Mouse (Mus musculus) activated CD4-positive, CD25-positive, alpha-beta regulatory T cell, adult 4 months (primary cell): ENCODE measurements around the gene Mesp1. TPM values are rescaled to one million over a fixed set of nuclear protein-coding genes. Genes with fewer than 3 reads are reported as not detected.

Source experiments
- polyA plus RNA-seq, 2 experiments: library from polyadenylated mRNA; unstranded; fragments of 100-300 nt; shearing (Covaris generic); gene quantifications; one replicate each; pipeline ENCODE4 v1.2.1; 2017

Gene Mesp1
- polyA plus RNA-seq, 2 experiments from 2014 or later: not detected

Other genes with a start within 250 kb of the Mesp1 start
- not detected for gene Rhcg, start 176.1 kb downstream of the Mesp1 start, polyA plus RNA-seq
- 1 to 10 TPM; 1.9 to 2.3 TPM for gene Ticrr, start 133.6 kb downstream of the Mesp1 start, polyA plus RNA-seq
- gene Kif7, start 78.1 kb downstream of the Mesp1 start, polyA plus RNA-seq: under 1 TPM; 0.29 to 0.74 TPM
- not detected for gene Plin1, start 60.9 kb downstream of the Mesp1 start, polyA plus RNA-seq
- gene Pex11a, start 50.7 kb downstream of the Mesp1 start, polyA plus RNA-seq: 1 to 10 TPM; 2.6 to 2.7 TPM
- under 1 TPM in 1 of 2 experiments, not detected in 1; 0.27 TPM for gene Wdr93, start 50.6 kb downstream of the Mesp1 start, polyA plus RNA-seq
- gene Mesp2, start 16.9 kb upstream of the Mesp1 start, polyA plus RNA-seq: not detected
- gene Anpep, start 67.3 kb upstream of the Mesp1 start, polyA plus RNA-seq: not detected
- 10 to 100 TPM; 26.1 to 34.1 TPM for gene Ap3s2, start 126.9 kb upstream of the Mesp1 start, polyA plus RNA-seq
- not detected for gene Arpin, start 141.6 kb upstream of the Mesp1 start, polyA plus RNA-seq
- gene Zfp710, start 231.0 kb upstream of the Mesp1 start, polyA plus RNA-seq: 1 to 10 TPM; 4.2 to 4.6 TPM